Mouse (Mus musculus): ENCODE measurements at regions not wholly inside any gene's neighbourhood (a gene's known extent, or its start where the extent isn't known, plus 50 kb on each side); places are given as distances from the start of the nearest gene placed in this dataset.

DNA sequence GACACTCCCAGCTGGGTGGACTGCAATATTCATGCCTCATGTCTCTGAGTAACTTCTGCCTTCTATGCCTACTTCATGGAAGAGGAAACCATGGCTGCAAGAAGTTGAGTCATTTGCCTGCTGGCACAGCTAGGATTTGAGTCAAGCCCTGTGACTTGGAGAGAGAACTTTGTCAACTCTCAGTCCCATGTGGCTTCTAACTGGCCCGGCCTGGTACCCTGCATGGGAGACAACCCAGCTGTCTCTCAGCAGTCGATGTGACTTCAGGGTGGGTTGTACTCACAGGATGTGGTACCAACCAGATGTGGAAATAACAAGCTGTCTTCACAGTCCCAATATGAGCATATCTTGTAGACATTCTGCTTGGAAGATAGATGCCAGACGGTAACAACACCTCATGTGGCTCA lies 118.6 kb downstream of the 1810010D01Rik start:
- Histone ChIP-seq H3K27me3 (ENCODE audit: control insufficient read depth in 1 of 2, insufficient read depth in 2 of 2, low read length in 2 of 2) (no peaks in the 10 kb centered on the region), H3K79me2 (ENCODE audit: control insufficient read depth, insufficient read depth, low read length, poor library complexity) (no peaks in the 10 kb centered on the region), H3K4me1 (ENCODE audit: control insufficient read depth in 1 of 2, insufficient read depth in 2 of 2, low read length in 2 of 2) (no peaks in the 10 kb centered on the region), H3K9me3 (replicated peaks; ENCODE audit: insufficient read depth, low read length) (no peaks in the 10 kb centered on the region), H3K27ac (ENCODE audit: control insufficient read depth, low read depth, low read length) (no peak overlapping the region), H3K36me3 (ENCODE audit: control insufficient read depth in 1 of 2, insufficient read depth in 2 of 2, low read length in 2 of 2) (no peaks in the 10 kb centered on the region), H3K4me3 (ENCODE audit: control insufficient read depth in 1 of 2, insufficient read depth in 1 of 2, low read depth in 2 of 2, low read length in 2 of 2) (no peak overlapping the region), H3K9ac (ENCODE audit: control insufficient read depth, low read depth, low read length, poor library complexity, severe bottlenecking) (no peak overlapping the region)
- no peak for DNase-seq (ENCODE audit: low read depth, low spot score)
- TF ChIP-seq NRF1 (IDR thresholded peaks at IDR 0.05; ENCODE audit: insufficient read depth, low read depth, low read length, poor library complexity, severe bottlenecking) (no peak), RAD21 (IDR thresholded peaks at IDR 0.05; ENCODE audit: low read depth, low read length) (no peak), ZNF384 (IDR thresholded peaks at IDR 0.05; ENCODE audit: low read depth, low read length) (no peak), POLR2AphosphoS2 (IDR thresholded peaks at IDR 0.05; ENCODE audit: low read length) (no peak), ETS1 (IDR thresholded peaks at IDR 0.05; ENCODE audit: low read depth, low read length) (no peak)

GRCm38 (mm10) chr7:145088655-145089054 lies 119.3 kb downstream of the 1810010D01Rik start:
- no peak for DNase-seq (ENCODE audit: low read depth, low spot score)
- Histone ChIP-seq H3K27me3 (ENCODE audit: control insufficient read depth in 1 of 2, insufficient read depth in 2 of 2, low read length in 2 of 2) (no peaks in the 10 kb centered on the region), H3K9ac (ENCODE audit: control insufficient read depth, low read depth, low read length, poor library complexity, severe bottlenecking) (no peak overlapping the region), H3K79me2 (ENCODE audit: control insufficient read depth, insufficient read depth, low read length, poor library complexity) (no peaks in the 10 kb centered on the region), H3K4me1 (ENCODE audit: control insufficient read depth in 1 of 2, insufficient read depth in 2 of 2, low read length in 2 of 2) (no peaks in the 10 kb centered on the region), H3K9me3 (replicated peaks; ENCODE audit: insufficient read depth, low read length) (no peaks in the 10 kb centered on the region), H3K36me3 (ENCODE audit: control insufficient read depth in 1 of 2, insufficient read depth in 2 of 2, low read length in 2 of 2) (no peaks in the 10 kb centered on the region), H3K27ac (ENCODE audit: control insufficient read depth, low read depth, low read length) (no peak overlapping the region), H3K4me3 (ENCODE audit: control insufficient read depth in 1 of 2, insufficient read depth in 1 of 2, low read depth in 2 of 2, low read length in 2 of 2) (no peak overlapping the region)
- TF ChIP-seq KAT2A (conservative IDR thresholded peaks at IDR 0.05; ENCODE audit: low read depth, low read length), result no peak
- TF ChIP-seq EP300 (IDR thresholded peaks at IDR 0.05; ENCODE audit: low read depth in 1 of 2, low read length in 2 of 2), result no peak
- TF ChIP-seq JUND (IDR thresholded peaks at IDR 0.05; ENCODE audit: low read depth, low read length), result no peak
- TF ChIP-seq UBTF (IDR thresholded peaks at IDR 0.05; ENCODE audit: borderline replicate concordance, insufficient read depth, low read depth, low read length), result no peak
- TF ChIP-seq POLR2A (IDR thresholded peaks at IDR 0.05; ENCODE audit: control insufficient read depth in 1 of 2, insufficient read depth in 1 of 2, low read depth in 1 of 2, low read length in 2 of 2, poor library complexity in 1 of 2), result no peak
- TF ChIP-seq RAD21 (IDR thresholded peaks at IDR 0.05; ENCODE audit: low read depth, low read length), result no peak
- TF ChIP-seq MYC (IDR thresholded peaks at IDR 0.05; ENCODE audit: low read depth, low read length), result no peak
- no peak for TF ChIP-seq CHD1 (IDR thresholded peaks at IDR 0.05; ENCODE audit: low read depth, low read length)
- TF ChIP-seq ZNF384 (IDR thresholded peaks at IDR 0.05; ENCODE audit: low read depth, low read length), result no peak
- no peak for TF ChIP-seq ZC3H11A (IDR thresholded peaks at IDR 0.05; ENCODE audit: low read depth, low read length)
- no peak for TF ChIP-seq GATA1 (IDR thresholded peaks at IDR 0.05; ENCODE audit: low read depth, low read length)
- TF ChIP-seq HCFC1 (IDR thresholded peaks at IDR 0.05; ENCODE audit: low read depth, low read length), result no peak
- TF ChIP-seq TCF12 (IDR thresholded peaks at IDR 0.05; ENCODE audit: low read depth, low read length), result no peak
- no peak for TF ChIP-seq ZKSCAN1 (IDR thresholded peaks at IDR 0.05; ENCODE audit: low read depth, low read length)
- TF ChIP-seq MAFK (IDR thresholded peaks at IDR 0.05; ENCODE audit: borderline replicate concordance, low read depth, low read length), result no peak
- TF ChIP-seq BHLHE40 (IDR thresholded peaks at IDR 0.05; ENCODE audit: borderline replicate concordance, low read depth, low read length), result no peak
